Mouse (Mus musculus) yolk sac, embryonic 10.5 days (tissue): ENCODE data around the gene Ubash3a.
A peak's percentile ranks its signal among the peaks of the same experiment; 100 is the strongest.

ENCODE experiments used
- DNase-seq: peaks from one replicate; pipeline ENCODE4 v3.0.0-alpha.2; 2017; ENCODE audit warnings: low spot score

Gene Ubash3a

DNA sequence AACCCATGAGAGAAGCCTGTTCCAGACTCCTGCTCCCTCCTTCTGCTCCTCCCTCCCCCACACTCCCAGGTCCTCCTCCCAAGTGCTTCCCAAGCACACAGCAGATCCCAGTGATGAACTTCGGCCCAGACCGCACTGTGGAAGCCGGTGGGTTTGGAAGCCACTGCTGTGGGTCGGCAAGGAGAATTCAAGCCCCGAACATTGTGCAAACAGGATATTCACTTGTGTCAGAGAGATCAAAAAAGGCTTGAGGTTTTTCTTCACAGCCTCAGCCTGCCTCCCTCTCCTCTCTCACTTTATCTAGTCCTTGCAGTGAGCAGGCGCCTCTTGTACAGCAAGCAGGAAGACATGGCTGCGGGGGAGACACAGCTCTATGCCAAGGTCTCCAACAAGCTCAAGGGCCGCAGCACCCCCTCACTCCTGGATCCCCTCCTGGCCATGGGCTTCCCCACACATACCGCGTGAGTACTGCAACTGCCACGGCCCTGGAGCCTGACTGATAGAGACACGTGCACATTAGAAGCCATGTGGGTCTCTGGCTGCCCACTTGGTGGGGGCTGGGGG lies at the start of gene Ubash3a:
Gene Ubash3a, plus strand, starts transcription at position 103 of the 564 bp plus-strand sequence.
- no peak for DNase-seq

DNA sequence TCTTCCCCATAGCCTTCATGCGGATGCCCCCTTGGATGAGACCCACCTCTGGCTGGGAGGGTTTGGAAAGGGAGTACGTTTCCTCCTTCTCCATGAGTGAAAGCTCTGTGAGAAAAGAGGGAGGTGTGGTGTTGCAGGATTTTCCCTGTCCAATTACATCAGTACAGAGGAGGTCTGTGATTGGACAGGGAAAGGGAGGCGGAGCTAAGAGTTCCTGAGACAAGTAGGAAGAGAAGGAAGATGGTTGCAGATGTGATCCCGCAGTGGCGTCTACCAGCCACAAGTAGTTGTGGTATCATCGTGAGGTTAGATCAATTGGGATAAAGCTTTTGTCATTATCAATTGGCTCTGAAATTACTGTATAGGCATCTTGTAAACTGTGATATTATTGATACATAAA lies 49.8 kb upstream of the Ubash3a start:
- no peak for DNase-seq

DNA sequence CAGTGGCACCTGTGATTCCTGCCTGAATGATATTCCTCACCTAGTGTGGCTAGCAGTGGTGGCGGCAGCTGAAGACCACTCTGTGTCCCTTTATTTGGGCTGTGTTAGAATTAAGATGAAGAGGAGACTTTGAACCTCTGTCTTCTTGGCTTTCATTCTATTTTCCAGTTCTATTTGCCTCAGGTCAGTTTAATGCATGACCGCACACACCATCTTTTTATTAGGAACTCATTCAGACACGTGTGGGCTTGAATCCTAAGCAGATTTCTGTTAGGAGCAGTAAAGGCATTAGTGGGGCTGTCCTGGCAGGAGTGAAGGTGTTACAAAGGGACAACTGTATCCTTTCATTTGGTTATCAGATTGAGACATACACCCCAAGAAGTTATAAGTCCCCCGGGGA lies 47.4 kb upstream of the Ubash3a start:
- DNase-seq, result no peak

DNA sequence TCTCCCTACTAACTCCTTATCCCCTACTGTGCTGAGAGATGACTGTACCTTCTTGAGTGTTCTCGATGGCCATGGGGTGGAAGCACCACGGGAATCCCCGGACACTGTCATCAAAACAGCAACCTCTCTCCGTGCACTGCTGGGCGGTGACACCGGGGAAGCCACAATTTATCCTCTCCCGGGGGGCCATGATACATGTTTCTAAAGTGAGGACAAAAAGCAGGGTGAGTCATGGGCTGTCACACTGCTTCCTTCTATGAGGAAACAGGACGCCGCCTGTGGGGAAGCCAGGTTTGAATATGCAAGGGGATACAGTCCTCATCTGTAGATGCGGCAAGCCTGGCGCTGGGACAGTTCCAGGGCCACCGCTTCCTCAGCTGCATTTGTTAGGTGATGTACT lies 45.1 kb upstream of the Ubash3a start:
- no peak for DNase-seq

DNA sequence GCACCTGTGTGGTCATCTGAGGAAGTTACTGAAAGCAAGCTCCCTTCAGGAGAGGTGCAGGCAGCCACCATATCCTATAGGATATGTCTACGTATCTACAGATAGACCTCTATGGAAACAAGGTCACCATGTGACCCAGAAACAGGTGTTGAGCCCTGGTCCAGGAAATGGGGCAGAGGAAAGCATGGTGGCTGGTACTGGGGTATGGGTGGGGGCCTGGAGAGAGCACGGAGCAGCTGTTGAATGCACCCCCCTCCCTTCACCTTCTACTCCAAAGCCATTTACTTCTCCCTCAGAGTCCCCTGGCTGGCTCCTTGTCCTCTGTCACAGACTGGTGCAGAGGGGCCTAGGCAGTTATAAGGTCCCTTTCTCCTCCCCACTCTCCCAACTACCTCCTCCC lies 43.9 kb upstream of the Ubash3a start:
- no peak for DNase-seq

DNA sequence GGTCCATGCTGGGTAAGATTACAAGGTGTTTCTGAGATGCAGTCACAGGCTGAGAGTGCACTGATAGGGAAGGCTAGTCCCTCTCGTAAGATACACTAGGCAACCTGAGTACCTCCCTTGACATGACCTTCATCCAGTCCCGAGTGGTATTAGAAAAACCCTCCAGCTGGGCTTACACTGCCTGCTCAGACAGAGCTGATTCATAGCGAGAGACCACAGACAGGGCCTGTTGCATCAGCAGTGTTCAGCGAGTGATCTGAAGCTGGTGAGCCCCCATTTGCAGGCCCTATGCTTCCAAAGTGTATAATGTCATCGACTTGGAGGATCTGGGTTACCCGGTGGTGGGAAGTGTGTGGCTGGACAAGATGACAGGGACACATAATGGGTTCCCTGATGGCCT lies 42.5 kb upstream of the Ubash3a start, which contains the start of gene Tff1:
Gene Tff1, minus strand, starts transcription at position 151 of the 400 bp plus-strand sequence.
- DNase-seq, result no peak

DNA sequence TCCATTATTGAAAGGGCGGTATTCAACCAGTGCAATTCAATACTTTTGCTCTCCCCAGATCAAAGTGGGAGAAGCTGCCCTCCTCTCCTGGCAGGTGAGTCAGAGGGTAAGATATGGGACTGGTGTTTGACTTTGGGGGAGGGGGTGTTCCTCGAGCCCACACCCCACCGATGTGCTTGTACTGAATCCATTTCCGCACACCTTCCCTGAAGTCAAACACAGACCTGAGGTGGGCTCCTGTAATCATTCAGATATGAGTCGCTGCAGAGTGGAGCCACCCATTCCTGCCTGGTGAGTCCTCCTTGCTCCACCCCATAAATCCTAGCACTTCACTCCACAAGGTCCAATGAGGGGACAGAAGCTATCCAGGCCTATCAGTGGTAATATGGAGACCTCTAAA lies 37.9 kb upstream of the Ubash3a start:
- DNase-seq, result no peak

DNA sequence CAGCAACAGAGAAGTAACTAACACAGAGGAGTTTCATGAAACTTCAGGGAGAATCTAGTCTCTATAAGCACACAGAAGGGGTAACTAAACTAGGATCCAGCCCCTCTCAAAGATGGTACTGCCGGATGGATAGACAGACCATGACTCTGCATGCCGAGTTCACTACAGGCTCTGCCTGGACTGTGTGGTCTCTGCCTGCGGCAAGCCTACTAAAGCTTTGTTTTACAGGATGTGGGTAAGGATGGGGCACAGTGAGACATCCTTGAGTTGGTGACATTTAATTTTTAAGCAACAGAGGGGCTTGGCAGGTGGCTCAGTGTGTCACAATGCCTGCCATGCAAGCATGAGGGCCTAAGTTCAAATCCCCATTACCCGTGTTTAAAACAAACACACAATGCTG lies 31.4 kb upstream of the Ubash3a start:
- DNase-seq, result no peak

DNA sequence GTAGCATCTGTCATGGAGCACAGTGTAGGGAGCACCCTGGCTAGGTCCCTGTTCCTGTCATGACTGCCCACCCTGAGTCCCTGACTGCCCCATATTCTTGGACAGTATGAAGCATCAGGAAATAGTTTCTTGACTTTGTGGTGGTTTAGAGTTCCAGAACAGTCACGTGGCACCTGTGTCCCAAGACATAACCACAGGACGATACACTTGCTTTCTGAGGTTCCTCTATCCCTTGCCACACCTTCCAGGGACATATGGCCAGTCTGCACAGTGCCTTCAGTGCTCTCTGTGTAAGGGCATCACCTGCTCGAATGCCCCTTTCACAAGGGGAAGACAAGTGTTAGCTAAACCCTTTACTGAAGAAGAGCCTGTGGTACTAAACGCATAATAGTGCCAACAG lies 26.2 kb upstream of the Ubash3a start:
- no peak for DNase-seq

DNA sequence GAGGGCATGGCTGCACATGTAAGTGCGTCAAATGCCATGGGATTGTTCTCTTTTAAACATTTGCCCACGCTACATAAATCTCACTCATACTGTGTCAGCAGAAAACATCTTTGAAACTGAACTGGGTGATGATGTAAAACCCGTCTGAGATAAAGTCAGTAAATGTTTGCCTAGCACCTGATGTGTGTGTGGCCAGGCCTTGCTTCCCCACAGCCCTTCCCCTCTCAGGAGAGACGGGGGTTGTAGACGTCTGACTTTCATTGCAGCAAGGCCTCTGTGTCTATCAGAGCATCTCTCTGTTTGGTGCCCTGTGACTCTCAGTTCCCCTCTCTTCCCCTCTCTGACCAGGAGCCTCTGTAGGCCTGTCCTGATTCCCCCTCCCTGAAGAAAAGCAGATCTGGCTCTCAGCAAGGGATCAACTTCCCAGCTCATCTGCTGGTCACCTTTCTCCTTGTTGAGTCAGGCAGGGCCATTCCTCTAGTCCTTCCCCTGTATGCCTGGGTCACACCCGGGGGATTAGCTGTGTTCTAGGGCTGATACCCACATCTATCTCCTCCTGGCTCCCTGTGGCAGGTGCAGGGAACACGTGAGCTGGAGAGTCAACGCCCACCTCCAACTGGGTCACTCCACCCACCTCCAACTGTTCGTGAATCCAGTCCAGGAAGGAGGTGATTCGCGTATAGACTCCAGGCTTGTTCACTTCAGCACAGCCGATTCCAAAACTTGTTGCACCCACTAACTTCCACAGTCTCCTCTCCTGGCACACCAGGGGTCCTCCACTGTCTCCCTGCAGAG lies 24.3 kb upstream of the Ubash3a start:
- DNase-seq, result peak; percentile 59

DNA sequence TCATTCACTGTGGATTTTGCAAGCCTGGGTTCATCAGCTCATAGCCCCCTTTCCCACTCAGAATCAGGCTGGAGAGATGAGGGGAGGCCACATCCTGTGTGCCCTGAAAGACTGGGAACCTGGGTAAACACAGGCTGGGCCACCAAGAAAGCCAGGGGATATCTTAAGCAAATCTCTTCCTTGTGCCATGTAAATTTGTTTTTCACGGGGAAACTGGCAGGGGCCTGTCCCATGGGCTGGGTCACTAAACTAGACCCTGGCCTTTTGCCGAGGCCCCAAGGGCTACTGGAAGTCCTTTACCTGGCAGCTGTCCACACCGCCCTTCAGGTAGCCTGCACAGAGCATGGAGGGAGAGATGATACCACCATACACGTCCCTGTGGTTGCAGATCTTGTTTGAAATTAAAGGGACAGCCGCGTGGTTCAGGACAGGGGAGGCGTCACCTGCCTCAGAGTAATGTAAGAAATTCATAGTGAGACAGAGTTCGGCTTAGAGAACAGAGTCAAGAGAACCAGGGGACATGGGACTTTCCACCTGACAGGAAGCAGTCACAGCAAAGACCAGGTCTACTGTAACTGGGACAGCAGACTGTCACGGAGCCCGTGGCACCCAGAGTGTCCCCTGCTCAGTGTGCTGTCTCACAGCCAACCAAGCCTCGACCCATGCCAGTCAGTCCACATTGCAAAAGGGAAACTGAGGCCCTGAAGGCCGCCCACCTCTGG lies 23.2 kb upstream of the Ubash3a start:
- DNase-seq, result no peak

DNA sequence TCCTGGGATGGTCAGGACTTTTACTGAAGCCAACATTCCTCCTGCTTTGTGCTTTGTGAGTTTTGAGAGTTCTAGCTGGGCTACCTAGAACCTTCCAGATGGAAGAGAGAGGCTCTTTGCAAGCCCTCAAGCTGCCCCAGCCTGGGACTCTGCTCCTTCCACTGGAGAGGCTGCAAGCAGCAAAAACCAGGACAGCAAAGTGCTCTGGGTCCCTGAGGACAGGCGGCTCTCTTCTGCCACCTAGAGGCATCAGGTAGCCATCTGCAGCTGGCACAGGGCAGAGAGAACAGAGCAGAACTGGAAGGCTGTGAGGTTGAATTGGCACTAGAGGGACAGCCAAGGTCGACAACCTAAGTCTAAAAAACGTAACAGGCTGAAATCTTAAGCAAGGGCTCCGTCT lies 20.3 kb upstream of the Ubash3a start:
- DNase-seq, result peak; percentile 50

DNA sequence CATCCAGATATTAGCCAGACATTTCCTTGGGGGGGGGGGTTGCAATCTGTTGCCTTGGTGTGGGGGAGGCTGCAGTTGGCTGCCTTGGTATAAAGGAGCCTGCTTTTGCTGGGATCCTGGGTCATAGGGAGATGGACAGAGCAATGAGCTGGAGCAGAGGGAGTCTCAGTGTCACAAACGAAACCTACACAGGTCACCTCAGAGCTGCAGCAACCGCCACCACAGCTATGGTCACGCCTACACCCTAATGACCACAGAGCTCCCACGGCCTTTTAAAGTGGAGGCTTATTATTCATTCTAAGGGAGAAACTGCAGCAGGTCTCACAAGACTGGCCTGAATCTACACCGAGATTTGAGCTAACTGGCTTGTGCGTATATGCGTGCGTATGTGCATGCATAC lies 15.8 kb upstream of the Ubash3a start:
- DNase-seq, result no peak

DNA sequence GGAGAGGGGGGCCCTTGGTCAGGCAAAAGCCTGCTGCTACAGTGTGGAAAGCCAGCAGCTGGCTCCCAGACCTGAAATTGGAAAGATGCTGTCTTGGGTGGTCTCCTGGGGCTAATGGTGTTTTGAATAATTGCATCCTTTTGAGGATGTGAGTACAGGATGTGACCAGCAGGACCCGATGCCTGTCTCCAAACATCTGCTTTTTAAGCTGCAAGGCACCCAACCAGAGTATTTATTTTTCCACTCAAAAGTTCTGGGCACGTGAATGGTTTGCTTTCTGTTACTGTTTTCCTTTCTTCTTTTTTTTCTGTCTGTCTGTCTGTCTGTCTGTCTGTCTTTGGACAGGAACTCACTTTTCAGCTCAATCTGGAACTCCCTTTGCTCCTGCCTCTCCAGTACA lies 15.0 kb upstream of the Ubash3a start:
- no peak for DNase-seq

DNA sequence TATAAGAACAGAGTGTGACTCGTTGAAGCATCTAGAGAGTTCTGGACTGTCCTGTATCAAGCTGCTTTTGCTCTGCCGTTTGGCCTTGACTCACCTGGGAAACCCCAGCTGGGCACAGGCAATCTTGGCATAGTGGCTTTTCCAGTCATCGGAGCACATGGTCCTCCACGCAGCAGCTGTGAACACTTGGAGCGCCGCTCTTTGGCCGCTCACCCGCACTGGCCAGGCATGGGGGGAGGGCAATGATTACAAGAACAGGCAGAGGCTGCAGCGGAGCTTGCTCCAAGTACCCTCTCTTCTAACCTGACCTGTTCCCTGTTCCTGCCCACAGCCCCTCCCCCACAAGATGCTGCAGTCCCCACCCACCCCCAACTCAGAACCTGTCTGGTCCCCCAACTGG lies 14.3 kb upstream of the Ubash3a start:
- DNase-seq, result no peak

DNA sequence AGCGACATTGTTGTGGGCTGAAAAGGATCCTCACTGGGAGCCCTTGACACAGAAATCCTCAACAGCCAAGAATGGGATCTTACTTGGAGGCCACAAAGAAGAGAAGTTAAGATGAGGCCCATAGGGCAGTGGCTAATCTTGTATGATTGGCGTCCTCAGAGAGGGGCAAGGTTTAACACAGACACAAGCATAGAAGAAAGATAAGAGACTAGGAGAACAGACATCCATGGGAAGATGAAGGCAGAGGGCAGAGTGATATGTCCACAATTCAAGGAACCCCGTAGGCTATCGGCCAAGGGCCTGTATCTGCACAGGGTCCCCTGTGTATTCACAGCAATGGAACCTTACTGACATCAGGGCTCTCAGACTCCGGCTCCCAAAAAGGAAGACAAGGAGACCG lies 12.5 kb upstream of the Ubash3a start:
- DNase-seq, result no peak

DNA sequence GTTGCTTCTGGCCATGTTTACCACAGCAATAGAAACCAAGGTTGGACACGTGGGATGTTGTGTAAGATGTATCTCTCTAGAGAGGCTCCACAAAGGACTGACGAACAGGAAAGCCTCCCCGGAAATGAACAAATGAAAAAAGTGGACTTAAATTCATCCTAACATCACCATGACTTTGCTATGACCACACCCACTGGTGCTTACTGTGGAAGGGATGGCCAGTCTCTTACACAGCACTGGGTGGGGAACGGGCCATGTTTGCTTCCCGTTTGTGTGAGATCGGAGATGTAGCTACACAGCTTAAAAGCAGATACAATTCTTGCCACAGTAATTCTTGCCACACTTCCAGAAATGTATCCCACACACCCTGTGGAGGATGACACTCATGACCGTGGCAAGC lies 11.4 kb upstream of the Ubash3a start:
- no peak for DNase-seq

DNA sequence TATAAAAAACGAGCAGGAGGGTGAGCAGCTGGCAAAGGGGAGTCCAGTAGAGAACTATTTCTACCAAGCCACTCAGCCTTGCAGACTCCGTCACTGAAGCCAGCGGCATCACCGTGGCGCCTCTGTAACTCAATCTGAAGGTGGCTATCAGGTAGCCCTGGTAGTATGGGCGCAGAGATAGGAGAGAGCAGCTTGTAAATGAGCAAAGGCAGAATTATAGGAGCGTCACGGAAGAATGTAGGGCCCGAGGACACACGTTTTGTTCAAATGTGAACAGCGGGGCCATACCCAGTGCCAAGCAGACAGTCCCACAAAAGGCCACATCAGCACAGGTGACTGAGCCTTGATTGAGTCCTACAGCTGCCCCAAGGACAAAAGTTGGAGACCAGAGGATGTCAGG lies 8.8 kb upstream of the Ubash3a start, which contains the start of gene Tmprss3:
Gene Tmprss3, minus strand, starts transcription at position 101 of the 400 bp plus-strand sequence.
- DNase-seq, result no peak

DNA sequence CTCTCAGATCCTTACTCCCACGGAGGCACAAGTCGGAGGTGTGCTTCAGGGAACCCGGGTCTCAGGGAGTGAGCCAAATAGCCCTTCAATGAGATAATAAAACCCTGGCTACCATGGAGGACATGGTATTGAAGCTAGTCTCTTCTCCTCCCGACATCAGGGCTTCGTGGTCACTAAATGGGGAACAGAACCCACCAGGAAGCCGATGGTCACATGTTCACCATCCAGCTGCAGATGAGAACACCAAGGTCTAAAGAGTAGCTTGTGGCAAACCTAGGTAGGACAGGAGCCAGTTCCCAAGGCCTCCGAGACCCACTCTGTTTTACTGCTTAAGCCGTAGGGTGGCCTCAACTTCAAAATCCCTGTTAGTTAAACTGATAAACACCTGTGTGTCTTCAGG lies 981 bp downstream of the Ubash3a start:
- no peak for DNase-seq

DNA sequence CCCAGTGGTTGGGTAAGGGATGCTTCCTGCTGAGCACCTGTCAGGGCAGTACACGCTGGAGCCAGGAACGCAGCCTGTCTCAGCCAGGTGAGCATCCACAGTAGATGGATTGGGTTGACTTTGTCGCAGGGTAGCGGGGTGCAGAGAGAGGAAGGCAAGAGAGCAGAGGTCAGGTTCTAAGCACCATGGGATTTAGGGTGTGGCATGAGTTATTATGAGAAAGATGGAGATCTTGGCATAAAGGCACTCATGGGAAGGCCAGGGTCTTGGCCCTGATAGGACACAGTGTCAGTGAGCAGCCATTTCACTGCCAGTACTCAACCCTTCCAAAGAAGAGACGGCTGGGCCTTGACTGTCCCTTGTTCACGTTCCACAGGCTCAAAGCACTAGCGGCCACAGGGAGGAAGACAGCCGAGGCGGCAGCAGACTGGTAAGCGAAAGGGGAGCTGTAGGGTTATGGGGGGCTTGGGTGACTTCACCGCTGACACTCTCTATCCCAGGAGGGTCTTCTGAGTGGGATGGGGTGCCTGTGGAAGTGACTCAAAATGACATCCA lies 1.8 kb downstream of the Ubash3a start:
- no peak for DNase-seq

DNA sequence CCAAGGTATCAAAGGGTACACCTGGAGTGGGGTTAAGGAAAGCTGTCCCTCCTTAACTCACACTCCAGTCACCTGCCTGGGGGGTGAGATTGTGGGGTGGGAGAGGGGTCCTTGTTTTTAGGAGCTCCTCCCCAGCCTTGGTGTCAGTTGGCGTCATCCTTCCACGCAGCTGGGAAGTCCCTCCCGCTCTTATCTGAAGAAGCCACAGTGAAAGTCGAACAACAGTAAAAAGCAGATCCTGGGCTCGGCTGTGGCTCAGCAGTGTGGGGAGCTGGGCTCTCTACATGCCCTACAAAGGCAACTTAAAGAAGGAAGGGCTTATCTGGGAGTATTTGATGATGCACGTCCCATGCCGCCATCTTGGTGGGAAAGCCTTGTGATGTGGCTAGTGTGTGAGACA lies 2.6 kb downstream of the Ubash3a start:
- DNase-seq, result no peak

DNA sequence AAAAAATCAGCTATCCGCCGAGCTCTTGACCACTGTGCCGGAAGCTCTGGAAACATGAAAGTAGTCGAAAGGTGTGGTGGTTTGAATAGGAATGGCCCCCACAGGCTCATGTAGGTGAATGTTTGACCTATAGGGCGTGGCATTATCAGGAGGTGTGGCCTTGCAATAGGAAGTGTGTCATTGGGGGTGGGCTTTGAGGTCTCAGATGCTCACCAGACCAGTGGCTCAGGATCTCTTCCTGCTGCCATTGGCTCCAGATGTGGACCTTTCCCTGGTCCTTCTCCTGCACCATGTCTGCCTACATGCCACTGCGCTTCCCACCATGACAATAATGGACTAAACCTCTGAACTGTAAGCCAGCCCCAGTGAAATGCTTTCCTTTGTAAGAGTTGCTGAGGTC lies 4.2 kb downstream of the Ubash3a start:
- DNase-seq, result no peak
